Mouse (Mus musculus): ENCODE measurements around the gene Acbd5. TPM values are rescaled to one million over a fixed set of nuclear protein-coding genes. Genes with fewer than 3 reads are reported as not detected.

The Acbd5 gene
- polyA plus RNA-seq, 1 experiment from 2014 or later, result 31.1 TPM

- 72% methylated on average over 1 of the region's 1 CpGs for WGBS
- Histone ChIP-seq H3K4me3 (replicated peaks; ENCODE audit: low read depth, low read length) (no peak overlapping the region), H3K27me3 (ENCODE audit: insufficient read depth, low read length) (no peaks in the 10 kb centered on the region), H3K9me3 (replicated peaks; ENCODE audit: low read length) (no peaks in the 10 kb centered on the region), H3K27ac (no peak overlapping the region), H3K4me1 (replicated peaks; ENCODE audit: insufficient read depth, low read length) (no peaks in the 10 kb centered on the region; the same call in 1 of the 2 replicates), H3K4me2 (ENCODE audit: low read length) (no peak overlapping the region), H3K36me3 (ENCODE audit: insufficient read depth, low read length) (no peaks in the 10 kb centered on the region), H3K9ac (ENCODE audit: low read depth, low read length) (no peak overlapping the region)
- DNase-seq (ENCODE audit: low spot score) (no peak), ATAC-seq (replicated peaks; ENCODE audit: low FRiP score, low read depth) (no peak)
- TF ChIP-seq CTCF (IDR thresholded peaks at IDR 0.05; ENCODE audit: low read depth), result no peak
Measured at GRCm38 (mm10) chr2:23026379-23026778, 41.6 kb upstream of the Acbd5 start.

GRCm38 (mm10) chr2:23028826-23029225 is 39.1 kb upstream of the Acbd5 start:
- DNase-seq (ENCODE audit: low spot score) (no peak), ATAC-seq (replicated peaks; ENCODE audit: low FRiP score, low read depth) (no peak)
- no peaks in the 10 kb centered on the region for H3K9me3 ChIP-seq (replicated peaks; ENCODE audit: low read length)
- no peak for TF ChIP-seq CTCF (IDR thresholded peaks at IDR 0.05; ENCODE audit: low read depth)
- no peak overlapping the region for H3K27ac ChIP-seq
- H3K36me3 ChIP-seq (ENCODE audit: insufficient read depth, low read length), result no peaks in the 10 kb centered on the region
- H3K4me2 ChIP-seq (ENCODE audit: low read length), result no peak overlapping the region
- WGBS, result 90% methylated on average over 4 of the region's 4 CpGs
- no peak overlapping the region for H3K4me3 ChIP-seq (replicated peaks; ENCODE audit: low read depth, low read length)
- H3K27me3 ChIP-seq (ENCODE audit: insufficient read depth, low read length), result no peaks in the 10 kb centered on the region
- H3K9ac ChIP-seq (ENCODE audit: low read depth, low read length), result no peak overlapping the region
- H3K4me1 ChIP-seq (replicated peaks; ENCODE audit: insufficient read depth, low read length), result no peaks in the 10 kb centered on the region

GRCm38 (mm10) chr2:23030631-23031030 is 37.3 kb upstream of the Acbd5 start:
- Histone ChIP-seq H3K4me3 (replicated peaks; ENCODE audit: low read depth, low read length) (no peak overlapping the region), H3K27me3 (ENCODE audit: insufficient read depth, low read length) (no peaks in the 10 kb centered on the region), H3K9ac (ENCODE audit: low read depth, low read length) (no peak overlapping the region), H3K4me2 (ENCODE audit: low read length) (no peak overlapping the region), H3K36me3 (ENCODE audit: insufficient read depth, low read length) (no peaks in the 10 kb centered on the region), H3K27ac (no peak overlapping the region), H3K4me1 (replicated peaks; ENCODE audit: insufficient read depth, low read length) (no peaks in the 10 kb centered on the region), H3K9me3 (replicated peaks; ENCODE audit: low read length) (no peaks in the 10 kb centered on the region)
- TF ChIP-seq CTCF (IDR thresholded peaks at IDR 0.05; ENCODE audit: low read depth), result no peak
- DNase-seq (ENCODE audit: low spot score), result no peak
- ATAC-seq (replicated peaks; ENCODE audit: low FRiP score, low read depth), result no peak
- whole genome bisulfite sequencing, result 96% methylated on average over 4 of the region's 4 CpGs

- Histone ChIP-seq H3K27me3 (ENCODE audit: insufficient read depth, low read length) (no peaks in the 10 kb centered on the region), H3K4me3 (replicated peaks; ENCODE audit: low read depth, low read length) (no peak overlapping the region), H3K9ac (ENCODE audit: low read depth, low read length) (no peak overlapping the region), H3K4me1 (replicated peaks; ENCODE audit: insufficient read depth, low read length) (peaks cover 10% of the 10 kb centered on the region; the same call in 1 of the 2 replicates), H3K9me3 (replicated peaks; ENCODE audit: low read length) (no peaks in the 10 kb centered on the region), H3K36me3 (ENCODE audit: insufficient read depth, low read length) (no peaks in the 10 kb centered on the region), H3K27ac (no peak overlapping the region), H3K4me2 (ENCODE audit: low read length) (no peak overlapping the region)
- 75% methylated on average over 3 of the region's 3 CpGs for WGBS
- DNase-seq (ENCODE audit: low spot score), result no peak
- ATAC-seq (replicated peaks; ENCODE audit: low FRiP score, low read depth), result no peak
- TF ChIP-seq CTCF (IDR thresholded peaks at IDR 0.05; ENCODE audit: low read depth), result no peak
Measured at GRCm38 (mm10) chr2:23034692-23035435, 33.1 kb upstream of the Acbd5 start.

GRCm38 (mm10) chr2:23035467-23035866 is 32.5 kb upstream of the Acbd5 start:
- ATAC-seq (replicated peaks; ENCODE audit: low FRiP score, low read depth) (no peak), DNase-seq (ENCODE audit: low spot score) (no peak)
- H3K36me3 ChIP-seq (ENCODE audit: insufficient read depth, low read length), result no peaks in the 10 kb centered on the region
- no peak overlapping the region for H3K4me3 ChIP-seq (replicated peaks; ENCODE audit: low read depth, low read length)
- H3K4me2 ChIP-seq (ENCODE audit: low read length), result no peak overlapping the region
- no peak overlapping the region for H3K27ac ChIP-seq
- peaks cover 10% of the 10 kb centered on the region; the same call in 1 of the 2 replicates for H3K4me1 ChIP-seq (replicated peaks; ENCODE audit: insufficient read depth, low read length)
- H3K9ac ChIP-seq (ENCODE audit: low read depth, low read length), result no peak overlapping the region
- 100% methylated on average over 1 of the region's 1 CpGs for WGBS
- no peaks in the 10 kb centered on the region for H3K27me3 ChIP-seq (ENCODE audit: insufficient read depth, low read length)
- TF ChIP-seq CTCF (IDR thresholded peaks at IDR 0.05; ENCODE audit: low read depth), result no peak
- no peaks in the 10 kb centered on the region for H3K9me3 ChIP-seq (replicated peaks; ENCODE audit: low read length)

GRCm38 (mm10) chr2:23039082-23040000 is 28.6 kb upstream of the Acbd5 start:
- Histone ChIP-seq H3K9me3 (replicated peaks; ENCODE audit: low read length) (no peaks in the 10 kb centered on the region), H3K4me1 (replicated peaks; ENCODE audit: insufficient read depth, low read length) (peaks cover 10% of the 10 kb centered on the region; the same call in 1 of the 2 replicates), H3K4me2 (ENCODE audit: low read length) (peak overlapping the region; percentile 77), H3K4me3 (replicated peaks; ENCODE audit: low read depth, low read length) (peak overlapping the region; percentile 69), H3K36me3 (ENCODE audit: insufficient read depth, low read length) (no peaks in the 10 kb centered on the region), H3K27ac (peak overlapping the region; percentile 97), H3K27me3 (ENCODE audit: insufficient read depth, low read length) (no peaks in the 10 kb centered on the region), H3K9ac (ENCODE audit: low read depth, low read length) (peak overlapping the region; percentile 84)
- ATAC-seq (replicated peaks; ENCODE audit: low FRiP score, low read depth) (peak; percentile 86), DNase-seq (ENCODE audit: low spot score) (peak; percentile 55)
- under 1% methylated on average over 56 of the region's 59 CpGs for WGBS
- no peak for TF ChIP-seq CTCF (IDR thresholded peaks at IDR 0.05; ENCODE audit: low read depth)
